ENCODE assay signal across 8 mouse cellular contexts in genomic region chr15:97781961-97782748, GRCm38 (mm10). TPM values are rescaled to one million over a fixed set of nuclear protein-coding genes. Genes with fewer than 3 reads are reported as not detected.
DNase-seq lines count a peak whose midpoint lies in the region; ATAC-seq and TF ChIP-seq lines count a peak whose summit lies in the region.

No protein-coding gene starts in this region.

- H3K36me3 ChIP-seq in forebrain, embryonic 10.5 days (replicated peaks): no peaks in the 10 kb centered on the region
- H3K36me3 ChIP-seq in forebrain, embryonic 14.5 days (ENCODE audit: control insufficient read depth, insufficient read depth, low read length): no peaks in the 10 kb centered on the region
- no peaks in the 10 kb centered on the region for H3K36me3 ChIP-seq in heart, embryonic 14.5 days (ENCODE audit: control insufficient read depth, insufficient read depth, low read length)
- no peaks in the 10 kb centered on the region for H3K36me3 ChIP-seq in limb, embryonic 11.5 days (ENCODE audit: control insufficient read depth, insufficient read depth, low read length)
- no peaks in the 10 kb centered on the region for H3K36me3 ChIP-seq in stomach, embryonic 14.5 days (ENCODE audit: control insufficient read depth, insufficient read depth, low read length)

- 5% methylated on average over 24 of the region's 24 CpGs for WGBS in forebrain, embryonic 10.5 days
- WGBS in forebrain, embryonic 14.5 days: 7% methylated on average over 24 of the region's 24 CpGs
- WGBS in heart, embryonic 14.5 days: 9% methylated on average over 24 of the region's 24 CpGs
- WGBS in limb, embryonic 11.5 days: 4% methylated on average over 24 of the region's 24 CpGs
- WGBS in stomach, embryonic 14.5 days: 7% methylated on average over 24 of the region's 24 CpGs

- no peak overlapping the region for H3K9ac ChIP-seq in forebrain, embryonic 14.5 days (ENCODE audit: low read length)
- peak overlapping the region; percentile 38; the same call in 1 of the 2 replicates for H3K9ac ChIP-seq in heart, embryonic 14.5 days (ENCODE audit: low read length)
- no peak overlapping the region for H3K9ac ChIP-seq in limb, embryonic 11.5 days (ENCODE audit: low read length)
- no peak overlapping the region for H3K9ac ChIP-seq in stomach, embryonic 14.5 days (replicated peaks; ENCODE audit: low read depth, low read length)

- peaks cover 44% of the 10 kb centered on the region for H3K27me3 ChIP-seq in forebrain, embryonic 10.5 days (ENCODE audit: poor library complexity, severe bottlenecking)
- H3K27me3 ChIP-seq in forebrain, embryonic 14.5 days (replicated peaks; ENCODE audit: control insufficient read depth, insufficient read depth, low read length): no peaks in the 10 kb centered on the region
- no peaks in the 10 kb centered on the region for H3K27me3 ChIP-seq in heart, embryonic 14.5 days (ENCODE audit: control insufficient read depth, insufficient read depth, low read length)
- no peaks in the 10 kb centered on the region for H3K27me3 ChIP-seq in limb, embryonic 11.5 days (ENCODE audit: control insufficient read depth, insufficient read depth, low read length)
- no peaks in the 10 kb centered on the region for H3K27me3 ChIP-seq in stomach, embryonic 14.5 days (ENCODE audit: control insufficient read depth, insufficient read depth, low read length)

- H3K4me3 ChIP-seq in forebrain, embryonic 10.5 days: peak overlapping the region; percentile 33
- H3K4me3 ChIP-seq in forebrain, embryonic 14.5 days (ENCODE audit: low read depth, low read length): no peak overlapping the region
- H3K4me3 ChIP-seq in heart, embryonic 14.5 days (ENCODE audit: control insufficient read depth in 1 of 2, insufficient read depth in 1 of 2, low read depth in 1 of 2, low read length in 2 of 2): peak overlapping the region; percentile 23; a peak in 3 of 4 replicates
- 0 out of 2 replicates have a peak overlapping the region, but pooled peaks have one; percentile 5 for H3K4me3 ChIP-seq in limb, embryonic 11.5 days (ENCODE audit: low read depth, low read length)
- no peak overlapping the region for H3K4me3 ChIP-seq in stomach, embryonic 14.5 days (ENCODE audit: low read depth, low read length)

- H3K4me2 ChIP-seq in forebrain, embryonic 14.5 days (ENCODE audit: low read length): no peak overlapping the region
- peak overlapping the region; percentile 64 for H3K4me2 ChIP-seq in heart, embryonic 14.5 days (ENCODE audit: low read length)
- H3K4me2 ChIP-seq in limb, embryonic 11.5 days (ENCODE audit: low read depth, severe bottlenecking): peak overlapping the region; percentile 47
- H3K4me2 ChIP-seq in stomach, embryonic 14.5 days (replicated peaks; ENCODE audit: low read depth, low read length): peak overlapping the region; percentile 33

- no peak for DNase-seq in forebrain, embryonic 10.5 days (ENCODE audit: extremely low spot score, low spot score)
- DNase-seq in forebrain, embryonic 14.5 days (ENCODE audit: low spot score): no peak
- peak; percentile 47 for DNase-seq in brain, embryonic 14.5 days (ENCODE audit: low read depth)
- peak; percentile 77 for DNase-seq in limb, embryonic 11.5 days (ENCODE audit: low spot score)
- DNase-seq in cerebellum, postnatal 4 days (ENCODE audit: low spot score in 2 of 2): no peak
- no peak for DNase-seq in thymus, postnatal 36 days

- no peak overlapping the region for H3K27ac ChIP-seq in forebrain, embryonic 10.5 days
- H3K27ac ChIP-seq in forebrain, embryonic 14.5 days (ENCODE audit: low read depth, low read length): no peak overlapping the region
- peak overlapping the region; percentile 9 to 71; a peak in 2 of 4 replicates for H3K27ac ChIP-seq in heart, embryonic 14.5 days (replicated peaks in 1 of 2; ENCODE audit: control insufficient read depth in 1 of 2, insufficient read depth in 1 of 2, low read depth in 2 of 2, low read length in 2 of 2)
- H3K27ac ChIP-seq in limb, embryonic 11.5 days (replicated peaks; ENCODE audit: low read depth, low read length): peak overlapping the region; percentile 79
- peak overlapping the region; percentile 71 for H3K27ac ChIP-seq in stomach, embryonic 14.5 days (ENCODE audit: low read length)

- no peak for TF ChIP-seq CTCF in brain, embryonic 14.5 days (IDR thresholded peaks at IDR 0.05; ENCODE audit: borderline replicate concordance, extremely low read depth, insufficient read depth, insufficient read length)

- TF ChIP-seq POLR2A in brain, embryonic 14.5 days (IDR thresholded peaks at IDR 0.05; ENCODE audit: borderline replicate concordance, extremely low read depth, insufficient read depth, insufficient read length, poor library complexity, severe bottlenecking): no peak

- no peaks in the 10 kb centered on the region for H3K9me3 ChIP-seq in forebrain, embryonic 10.5 days
- no peaks in the 10 kb centered on the region for H3K9me3 ChIP-seq in forebrain, embryonic 14.5 days (replicated peaks; ENCODE audit: control insufficient read depth, low read length)
- H3K9me3 ChIP-seq in heart, embryonic 14.5 days (ENCODE audit: control insufficient read depth, low read length): no peaks in the 10 kb centered on the region
- no peaks in the 10 kb centered on the region for H3K9me3 ChIP-seq in limb, embryonic 11.5 days (ENCODE audit: control insufficient read depth, low read length)
- H3K9me3 ChIP-seq in stomach, embryonic 14.5 days (ENCODE audit: control insufficient read depth, low read depth, low read length): no peaks in the 10 kb centered on the region

- peaks cover 56% of the 10 kb centered on the region for H3K4me1 ChIP-seq in forebrain, embryonic 10.5 days
- peaks cover 4% of the 10 kb centered on the region; the same call in 1 of the 2 replicates for H3K4me1 ChIP-seq in forebrain, embryonic 14.5 days (ENCODE audit: control insufficient read depth, insufficient read depth, low read length)
- peaks cover 16 to 34% of the 10 kb centered on the region in 2 experiments for H3K4me1 ChIP-seq in heart, embryonic 14.5 days (ENCODE audit: control insufficient read depth in 2 of 2, insufficient read depth in 2 of 2, low read length in 2 of 2)
- H3K4me1 ChIP-seq in limb, embryonic 11.5 days (ENCODE audit: control insufficient read depth, insufficient read depth, low read length): peaks cover 18% of the 10 kb centered on the region
- peaks cover 9% of the 10 kb centered on the region; the same call in 1 of the 2 replicates for H3K4me1 ChIP-seq in stomach, embryonic 14.5 days (ENCODE audit: control insufficient read depth, insufficient read depth, low read length)

- ATAC-seq in forebrain, embryonic 14.5 days: no peak
- no peak for ATAC-seq in heart, embryonic 14.5 days (ENCODE audit: insufficient number of reproducible peaks, insufficient read depth, low FRiP score, low read depth)
- peak; percentile 27; the same call in 1 of the 2 replicates for ATAC-seq in limb, embryonic 11.5 days (ENCODE audit: insufficient number of reproducible peaks, low FRiP score, low TSS enrichment, low read depth)
- ATAC-seq in stomach, embryonic 14.5 days (ENCODE audit: insufficient number of reproducible peaks, insufficient read depth, low FRiP score, low read depth): peak; percentile 5; the same call in 1 of the 2 replicates

RNA-seq across cellular contexts. Expression of gene Slc48a1, which starts 3.8 kb away (rescaled TPM):
- 28.7 and 32.2 TPM in 2 replicates for polyA plus RNA-seq in forebrain, embryonic 10.5 days (2016; fragmentation: Nextera tagmentation; extraction: Ambion mirVana)
- polyA plus RNA-seq in forebrain, embryonic 14.5 days (2014; fragmentation: Nextera tagmentation; extraction: Ambion mirVana): 65.4 and 69.1 TPM in 2 replicates
- 34.5 and 39.5 TPM in 2 replicates for polyA plus RNA-seq in brain, embryonic 14.5 days (2012; rRNA removed)
- 67.1 and 69.6 TPM in 2 replicates for polyA plus RNA-seq in heart, embryonic 14.5 days (2014; fragmentation: Nextera tagmentation; extraction: Ambion mirVana)
- polyA plus RNA-seq in limb, embryonic 11.5 days (2014; fragmentation: Nextera tagmentation; extraction: Ambion mirVana): 20.0 and 24.8 TPM in 2 replicates
- polyA plus RNA-seq in stomach, embryonic 14.5 days (2014; fragmentation: Nextera tagmentation; extraction: Ambion mirVana): 23.5 and 24.0 TPM in 2 replicates

RNA-seq across cellular contexts. Expression of gene Rapgef3, which starts 14.4 kb away (rescaled TPM):
- polyA plus RNA-seq in forebrain, embryonic 10.5 days (2016; fragmentation: Nextera tagmentation; extraction: Ambion mirVana): 5.4 and 6.3 TPM in 2 replicates
- 4.9 and 6.4 TPM in 2 replicates for polyA plus RNA-seq in forebrain, embryonic 14.5 days (2014; fragmentation: Nextera tagmentation; extraction: Ambion mirVana)
- 19.7 and 20.4 TPM in 2 replicates for polyA plus RNA-seq in brain, embryonic 14.5 days (2012; rRNA removed)
- polyA plus RNA-seq in heart, embryonic 14.5 days (2014; fragmentation: Nextera tagmentation; extraction: Ambion mirVana): 15.9 and 19.2 TPM in 2 replicates
- 3.4 and 3.9 TPM in 2 replicates for polyA plus RNA-seq in limb, embryonic 11.5 days (2014; fragmentation: Nextera tagmentation; extraction: Ambion mirVana)
- polyA plus RNA-seq in stomach, embryonic 14.5 days (2014; fragmentation: Nextera tagmentation; extraction: Ambion mirVana): 6.1 and 7.5 TPM in 2 replicates

RNA-seq across cellular contexts. Expression of gene Endou, which starts 51.0 kb away (rescaled TPM):
- 0.11 and 0.12 TPM in 2 replicates for polyA plus RNA-seq in forebrain, embryonic 10.5 days (2016; fragmentation: Nextera tagmentation; extraction: Ambion mirVana)
- polyA plus RNA-seq in forebrain, embryonic 14.5 days (2014; fragmentation: Nextera tagmentation; extraction: Ambion mirVana): 0.11 and 0.14 TPM in 2 replicates
- 0.90 and 1.3 TPM in 2 replicates for polyA plus RNA-seq in brain, embryonic 14.5 days (2012; rRNA removed)
- 0.19 and 0.43 TPM in 2 replicates for polyA plus RNA-seq in heart, embryonic 14.5 days (2014; fragmentation: Nextera tagmentation; extraction: Ambion mirVana)
- 0.25 TPM in 1 of 2 replicates, not detected in the other for polyA plus RNA-seq in limb, embryonic 11.5 days (2014; fragmentation: Nextera tagmentation; extraction: Ambion mirVana)
- 0.20 TPM in 1 of 2 replicates, not detected in the other for polyA plus RNA-seq in stomach, embryonic 14.5 days (2014; fragmentation: Nextera tagmentation; extraction: Ambion mirVana)

Comparison
In these comparisons a context has a peak if more than half of its experiments do, and no peak if none do; other contexts are left out.
1. H3K4me3 ChIP-seq: peak in forebrain, embryonic 10.5 days (single experiment), heart, embryonic 14.5 days (2 of 2) and limb, embryonic 11.5 days (single experiment); none in forebrain, embryonic 14.5 days (single experiment) and stomach, embryonic 14.5 days (single experiment).
2. DNase-seq: peak in brain, embryonic 14.5 days (single experiment) and limb, embryonic 11.5 days (single experiment); none in forebrain, embryonic 10.5 days (single experiment), forebrain, embryonic 14.5 days (single experiment), cerebellum, postnatal 4 days (0 of 2) and thymus, postnatal 36 days (0 of 2).
3. H3K27ac ChIP-seq: peak in heart, embryonic 14.5 days (2 of 2), limb, embryonic 11.5 days (single experiment) and stomach, embryonic 14.5 days (single experiment); none in forebrain, embryonic 10.5 days (single experiment) and forebrain, embryonic 14.5 days (single experiment).
4. ATAC-seq: peak in limb, embryonic 11.5 days (single experiment) and stomach, embryonic 14.5 days (single experiment); none in forebrain, embryonic 14.5 days (single experiment) and heart, embryonic 14.5 days (single experiment).